8 mouse cellular contexts compared by ENCODE assay signal in genomic region chr4:137388983-137389382, GRCm38 (mm10). TPM values are rescaled to one million over a fixed set of nuclear protein-coding genes. Genes with fewer than 3 reads are reported as not detected.
DNase-seq lines count a peak whose midpoint lies in the region; ATAC-seq and TF ChIP-seq lines count a peak whose summit lies in the region.

No protein-coding gene starts in this region.

- H3K36me3 ChIP-seq in hindbrain, embryonic 14.5 days (replicated peaks; ENCODE audit: control insufficient read depth, insufficient read depth), result no peaks in the 10 kb centered on the region
- 0 out of 2 replicates have a peak, but pooled peaks cover 2% of the 10 kb centered on the region for H3K36me3 ChIP-seq in liver, embryonic 12.5 days

- peak; percentile 30 to 41 for DNase-seq in cerebellum, postnatal 25 days
- no peak for DNase-seq in cerebellum, adult 11 months
- DNase-seq in brain, embryonic 14.5 days (ENCODE audit: low read depth), result peak; percentile 15
- DNase-seq in hindbrain, embryonic 14.5 days (ENCODE audit: low spot score), result peak; percentile 28
- no peak for DNase-seq in left cerebral cortex, adult 9 months (ENCODE audit: low spot score in 2 of 2)
- DNase-seq in spleen, adult 18-20 months, result no peak

- peak overlapping the region; percentile 60 for H3K4me3 ChIP-seq in hindbrain, embryonic 14.5 days (replicated peaks; ENCODE audit: low read length)
- peak overlapping the region; percentile 78 for H3K4me3 ChIP-seq in liver, embryonic 12.5 days
- H3K4me3 ChIP-seq in olfactory bulb, adult 2 months (ENCODE audit: insufficient read depth, low read depth, low read length), result no peak overlapping the region

- H3K4me1 ChIP-seq in hindbrain, embryonic 14.5 days (replicated peaks; ENCODE audit: control insufficient read depth, insufficient read depth, low read length), result peaks cover 17% of the 10 kb centered on the region
- peaks cover 34% of the 10 kb centered on the region for H3K4me1 ChIP-seq in liver, embryonic 12.5 days
- peaks cover 4% of the 10 kb centered on the region for H3K4me1 ChIP-seq in olfactory bulb, adult 2 months (ENCODE audit: control insufficient read depth, insufficient read depth, low read length)

- ATAC-seq in hindbrain, embryonic 14.5 days (ENCODE audit: low FRiP score), result no peak
- ATAC-seq in liver, embryonic 12.5 days, result no peak

- TF ChIP-seq POLR2A in brain, embryonic 14.5 days (IDR thresholded peaks at IDR 0.05; ENCODE audit: borderline replicate concordance, extremely low read depth, insufficient read depth, insufficient read length, poor library complexity, severe bottlenecking), result no peak
- TF ChIP-seq POLR2A in olfactory bulb, adult 2 months (IDR thresholded peaks at IDR 0.05; ENCODE audit: insufficient read depth, low read depth, low read length), result no peak

- H3K27ac ChIP-seq in hindbrain, embryonic 14.5 days, result peak overlapping the region; percentile 92
- peak overlapping the region; percentile 99 for H3K27ac ChIP-seq in liver, embryonic 12.5 days
- H3K27ac ChIP-seq in olfactory bulb, adult 2 months (ENCODE audit: insufficient read depth, low read depth, low read length), result peak overlapping the region; percentile 93; the same call in 1 of the 2 replicates

- H3K9ac ChIP-seq in hindbrain, embryonic 14.5 days, result peak overlapping the region; percentile 85
- H3K9ac ChIP-seq in liver, embryonic 12.5 days, result peak overlapping the region; percentile 87

- no peaks in the 10 kb centered on the region for H3K27me3 ChIP-seq in hindbrain, embryonic 14.5 days (ENCODE audit: control insufficient read depth, insufficient read depth, low read length)
- H3K27me3 ChIP-seq in liver, embryonic 12.5 days (replicated peaks), result no peaks in the 10 kb centered on the region

- WGBS in hindbrain, embryonic 14.5 days, result 44% methylated on average over 6 of the region's 6 CpGs
- WGBS in liver, embryonic 12.5 days (ENCODE audit: insufficient replicate concordance), result 38% methylated on average over 6 of the region's 6 CpGs
- WGBS in olfactory bulb, adult 2 months, result 13% methylated on average over 6 of the region's 6 CpGs

- no peaks in the 10 kb centered on the region for H3K9me3 ChIP-seq in hindbrain, embryonic 14.5 days (ENCODE audit: control insufficient read depth, low read length)
- H3K9me3 ChIP-seq in liver, embryonic 12.5 days (replicated peaks), result no peaks in the 10 kb centered on the region

- no peak for TF ChIP-seq CTCF in brain, embryonic 14.5 days (IDR thresholded peaks at IDR 0.05; ENCODE audit: borderline replicate concordance, extremely low read depth, insufficient read depth, insufficient read length)
- no peak for TF ChIP-seq CTCF in olfactory bulb, adult 2 months (IDR thresholded peaks at IDR 0.05; ENCODE audit: insufficient read depth, low read depth, low read length)

- peak overlapping the region; percentile 76 for H3K4me2 ChIP-seq in hindbrain, embryonic 14.5 days (replicated peaks)
- peak overlapping the region; percentile 86 for H3K4me2 ChIP-seq in liver, embryonic 12.5 days

RNA-seq across cellular contexts. Expression of gene Cela3a, which starts 20.6 kb away (rescaled TPM):
- polyA plus RNA-seq in brain, embryonic 14.5 days (2012; rRNA removed), result not detected in 2 replicates
- not detected in 2 replicates for polyA plus RNA-seq in hindbrain, embryonic 14.5 days (2014; fragmentation: Nextera tagmentation; extraction: Ambion mirVana)
- polyA plus RNA-seq in liver, embryonic 12.5 days (2016; fragmentation: Nextera tagmentation; extraction: Ambion mirVana), result not detected in 2 replicates
- polyA plus RNA-seq in olfactory bulb, adult 2 months (2012; ENCODE audit: insufficient read depth, insufficient read length, low replicate concordance, missing spikeins), result not detected in 2 replicates

RNA-seq across cellular contexts. Expression of gene Cdc42, which starts 31.5 kb away (rescaled TPM):
- 402 and 445 TPM in 2 replicates for polyA plus RNA-seq in brain, embryonic 14.5 days (2012; rRNA removed)
- 1,007 and 1,073 TPM in 2 replicates for polyA plus RNA-seq in hindbrain, embryonic 14.5 days (2014; fragmentation: Nextera tagmentation; extraction: Ambion mirVana)
- polyA plus RNA-seq in liver, embryonic 12.5 days (2016; fragmentation: Nextera tagmentation; extraction: Ambion mirVana), result 316 and 324 TPM in 2 replicates
- 274 TPM in 1 of 2 replicates, not detected in the other for polyA plus RNA-seq in olfactory bulb, adult 2 months (2012; ENCODE audit: insufficient read depth, insufficient read length, low replicate concordance, missing spikeins)

RNA-seq across cellular contexts. Expression of gene Cela3b, which starts 41.4 kb away (rescaled TPM):
- polyA plus RNA-seq in brain, embryonic 14.5 days (2012; rRNA removed), result 0.10 TPM in 1 of 2 replicates, not detected in the other
- polyA plus RNA-seq in hindbrain, embryonic 14.5 days (2014; fragmentation: Nextera tagmentation; extraction: Ambion mirVana), result not detected in 2 replicates
- not detected in 2 replicates for polyA plus RNA-seq in liver, embryonic 12.5 days (2016; fragmentation: Nextera tagmentation; extraction: Ambion mirVana)
- polyA plus RNA-seq in olfactory bulb, adult 2 months (2012; ENCODE audit: insufficient read depth, insufficient read length, low replicate concordance, missing spikeins), result not detected in 2 replicates

Comparison
In these comparisons a context has a peak if more than half of its experiments do, and no peak if none do; other contexts are left out.
1. DNase-seq: peak in cerebellum, postnatal 25 days (2 of 2), brain, embryonic 14.5 days (single experiment) and hindbrain, embryonic 14.5 days (single experiment); none in cerebellum, adult 11 months (single experiment), left cerebral cortex, adult 9 months (0 of 2) and spleen, adult 18-20 months (0 of 2).
2. Peak in every context shown above with its lines, with median percentiles within 50 percentile points of each other: H3K27ac ChIP-seq.